Mouse (Mus musculus): ENCODE results near the gene Kcnk1.

Kcnk1 gene

DNA sequence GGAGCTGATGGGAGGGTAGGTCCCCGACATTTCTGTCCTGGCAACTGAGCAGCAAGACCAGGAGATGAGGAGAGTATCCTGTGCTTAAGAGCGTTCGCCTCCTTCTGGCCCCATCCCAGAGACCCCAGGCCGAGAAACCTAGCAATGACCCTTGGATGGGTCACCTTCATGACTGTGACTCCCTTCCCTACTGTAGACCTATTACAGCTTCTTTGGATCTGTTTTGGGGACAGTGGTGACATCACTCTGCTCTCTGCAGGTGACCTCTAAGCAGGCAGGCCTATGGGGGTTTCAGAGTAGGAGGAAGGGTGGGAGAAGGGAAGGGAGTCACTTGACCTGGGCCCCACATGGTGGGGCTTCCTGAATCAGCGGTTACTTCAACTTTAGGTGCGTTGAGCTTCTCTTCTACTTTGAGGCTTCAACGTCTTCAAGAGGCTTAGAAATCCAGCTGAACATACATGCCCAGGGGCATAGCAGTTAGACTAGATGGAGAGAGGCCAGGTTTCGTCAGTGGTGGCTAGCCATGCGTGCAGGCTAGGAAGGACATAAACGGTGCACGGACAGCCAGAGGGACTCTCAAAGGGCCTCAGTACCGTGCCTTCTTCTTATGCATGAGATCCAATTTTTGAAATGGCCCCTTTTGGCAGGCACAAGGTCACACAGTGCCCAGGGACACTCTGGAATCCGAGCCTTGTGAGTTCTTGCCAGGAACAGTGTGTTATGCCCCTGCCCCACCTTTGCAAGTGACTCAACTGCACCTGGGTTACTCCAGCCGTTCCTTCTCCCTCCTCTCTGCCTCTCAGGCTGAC lies 1.3 kb downstream of the Kcnk1 start:
- no peak for DNase-seq (ENCODE audit: extremely low read depth, low read depth)

DNA sequence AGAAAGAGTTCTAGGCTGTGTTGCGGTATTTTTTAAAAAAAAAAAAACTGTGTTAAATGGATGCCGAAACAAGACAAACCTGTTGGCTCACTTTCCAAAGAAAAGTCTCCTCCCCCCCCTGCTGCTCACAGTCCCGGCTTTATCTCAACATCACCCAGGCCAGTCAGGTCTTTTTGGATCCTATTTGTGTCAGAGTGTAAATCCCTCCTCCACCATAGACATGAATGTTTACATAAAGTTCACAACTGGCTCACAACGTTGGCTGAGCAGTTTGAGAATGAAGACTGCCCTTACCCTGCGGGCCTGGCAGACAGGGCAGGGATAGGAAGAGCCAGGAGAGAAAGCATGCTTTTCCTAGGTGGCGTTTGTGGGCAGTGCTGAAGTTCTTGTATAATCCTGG lies 2.0 kb downstream of the Kcnk1 start:
- no peak for DNase-seq (ENCODE audit: extremely low read depth, low read depth)

DNA sequence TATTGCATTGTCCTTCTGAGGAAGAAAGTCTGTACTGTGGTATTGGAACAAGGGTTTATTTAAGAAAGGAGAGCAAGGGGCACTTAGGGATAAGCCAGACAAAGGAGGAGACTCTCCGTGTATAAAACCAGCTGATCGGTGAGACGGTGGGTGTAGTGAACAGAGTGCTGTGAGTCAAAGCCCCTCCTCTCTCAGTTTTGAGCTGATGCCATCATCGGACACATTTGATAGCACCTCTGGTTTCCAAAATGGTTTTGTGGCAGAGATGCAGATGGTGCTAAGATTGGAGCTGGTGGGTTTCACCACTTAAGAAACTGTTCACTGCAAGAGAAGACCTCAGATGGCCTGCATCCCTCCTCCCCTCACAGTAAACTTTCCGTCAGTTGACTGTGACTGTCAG lies 2.6 kb downstream of the Kcnk1 start:
- DNase-seq (ENCODE audit: extremely low read depth, low read depth) = no peak

DNA sequence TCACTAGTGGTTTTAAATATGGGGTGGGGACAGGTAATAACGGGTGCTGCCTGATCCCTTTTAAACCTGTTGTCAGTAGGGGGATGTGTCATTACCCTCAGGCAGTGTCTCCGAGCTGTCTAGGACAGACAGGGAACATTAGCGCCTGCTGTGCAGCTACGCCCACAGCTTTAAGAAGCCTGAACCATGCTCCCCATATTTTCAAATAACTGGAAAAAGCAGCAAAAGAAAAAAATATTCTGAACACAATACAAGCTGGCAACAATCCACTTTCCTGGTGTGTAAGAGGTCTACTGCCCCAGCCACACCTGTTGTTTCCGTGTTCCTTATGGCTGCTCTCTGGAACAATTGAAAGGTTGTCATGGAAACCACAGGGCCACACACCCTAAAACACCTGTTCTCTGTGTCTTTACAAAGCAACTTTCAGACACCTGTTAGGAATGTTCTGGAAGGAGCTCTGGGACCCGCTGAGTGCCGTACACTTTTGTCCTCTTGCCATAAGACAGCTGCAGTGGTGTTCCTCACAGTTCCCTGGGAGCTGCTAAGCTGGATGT lies 4.9 kb downstream of the Kcnk1 start:
- no peak for DNase-seq (ENCODE audit: extremely low read depth, low read depth)

DNA sequence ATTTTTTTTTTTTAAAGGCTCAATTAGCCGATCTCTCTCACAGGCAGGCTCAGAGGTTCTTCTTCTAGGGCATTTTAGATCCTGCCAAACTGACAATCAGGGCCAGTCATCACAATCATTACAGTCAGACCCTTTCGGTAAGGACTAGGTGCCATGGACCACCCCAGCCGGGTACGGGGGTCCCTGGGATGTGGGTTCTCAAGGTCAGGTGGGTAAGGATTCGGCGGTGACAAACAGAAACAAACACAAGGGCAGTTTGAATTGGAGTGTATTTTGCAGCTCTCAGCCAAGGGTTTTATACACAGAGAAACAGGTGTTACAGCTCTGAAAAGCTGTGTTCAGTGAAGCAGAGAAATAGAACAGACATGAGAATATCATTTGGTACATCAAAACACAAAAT lies 8.6 kb downstream of the Kcnk1 start:
- no peak for DNase-seq (ENCODE audit: extremely low read depth, low read depth)

DNA sequence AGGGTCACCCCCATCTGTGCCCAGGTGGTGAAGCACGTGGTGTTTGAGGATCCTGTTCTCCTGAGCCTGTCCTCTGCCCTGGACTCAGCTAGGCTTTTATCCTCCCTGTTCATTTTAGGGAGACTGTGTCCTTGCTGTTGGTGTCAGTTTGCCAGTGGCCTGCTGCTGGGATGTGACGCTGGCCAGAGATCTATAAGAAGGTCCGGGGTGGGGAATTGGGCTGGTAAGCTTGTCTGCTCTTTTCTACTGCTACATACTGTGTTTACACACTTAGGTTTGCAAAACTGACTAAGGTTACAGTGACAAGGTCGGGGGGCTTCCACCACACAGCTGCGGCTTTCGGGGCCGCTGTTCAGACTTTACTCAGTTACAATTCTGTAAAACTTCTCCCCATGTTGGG lies 10.0 kb downstream of the Kcnk1 start:
- DNase-seq (ENCODE audit: extremely low read depth, low read depth) = no peak

DNA sequence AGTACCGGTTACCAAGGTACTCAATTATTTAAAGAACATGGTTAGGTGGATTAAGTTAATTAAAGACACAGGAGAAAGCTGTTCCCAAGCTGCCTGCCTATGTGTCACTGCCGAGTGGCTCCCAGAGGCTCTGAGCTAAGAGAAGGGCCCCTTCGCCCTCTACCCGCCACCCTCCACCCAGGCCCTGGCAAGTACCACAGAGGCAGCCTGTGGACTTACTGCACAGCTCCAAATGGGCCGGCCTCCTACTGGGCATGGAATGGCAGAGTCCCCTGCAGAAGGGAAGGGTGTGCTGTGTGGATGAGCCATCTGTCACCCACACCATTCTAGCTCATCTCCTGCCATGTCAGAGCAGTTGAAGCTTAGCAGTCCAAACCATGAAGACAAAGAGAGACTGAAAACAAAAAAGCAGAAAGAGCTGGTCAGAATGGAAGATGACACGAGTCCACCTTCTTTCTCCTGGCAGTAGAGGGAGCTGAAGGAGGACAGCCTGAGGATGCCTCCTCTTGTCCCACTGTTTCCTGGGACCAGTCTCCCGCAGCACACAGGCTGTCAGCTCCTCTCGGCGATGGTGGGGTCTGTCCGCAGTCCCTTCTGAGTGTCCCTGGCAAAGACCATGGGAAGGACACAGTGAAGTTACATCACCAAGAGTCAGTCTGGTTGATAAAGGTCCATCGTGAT lies 11.5 kb downstream of the Kcnk1 start:
- DNase-seq (ENCODE audit: extremely low read depth, low read depth) = no peak

DNA sequence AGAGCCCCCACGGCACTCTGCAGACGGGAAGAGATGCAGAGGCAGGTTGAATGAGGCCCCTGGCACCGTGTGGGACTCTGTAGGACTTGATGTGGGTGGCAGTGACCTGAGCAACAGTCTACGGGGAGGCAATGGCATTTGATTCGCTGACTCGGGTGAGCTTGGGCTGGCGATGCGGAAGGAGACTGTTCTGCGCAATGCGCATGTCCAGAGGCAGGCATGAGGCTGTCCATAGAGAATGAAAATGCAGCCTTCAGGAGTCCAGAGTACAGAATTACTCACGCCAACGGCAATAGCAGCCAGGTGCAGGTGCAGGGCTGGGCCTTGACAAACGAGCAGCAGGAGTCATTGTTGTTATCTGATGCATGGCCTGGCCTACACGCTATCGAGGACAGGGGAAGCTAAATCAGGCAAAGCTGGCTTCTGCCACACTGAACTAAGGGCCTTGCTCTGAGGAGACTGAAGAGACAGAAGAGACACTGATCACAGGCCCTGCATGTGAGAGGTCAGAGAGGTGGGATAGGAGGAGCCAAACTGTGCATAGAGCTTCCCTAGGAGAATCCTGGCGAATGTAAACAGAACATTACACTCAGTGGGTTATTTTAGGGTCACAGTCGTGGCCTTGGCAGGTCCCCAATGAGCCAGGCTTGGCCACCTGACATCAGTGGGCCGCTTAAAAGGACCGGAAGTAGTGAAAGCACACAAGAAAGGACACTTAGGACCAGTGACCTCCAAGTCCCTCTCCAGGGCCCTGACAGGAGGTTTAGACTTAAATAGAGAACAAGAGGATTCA lies 12.8 kb downstream of the Kcnk1 start:
- no peak for DNase-seq (ENCODE audit: extremely low read depth, low read depth)

DNA sequence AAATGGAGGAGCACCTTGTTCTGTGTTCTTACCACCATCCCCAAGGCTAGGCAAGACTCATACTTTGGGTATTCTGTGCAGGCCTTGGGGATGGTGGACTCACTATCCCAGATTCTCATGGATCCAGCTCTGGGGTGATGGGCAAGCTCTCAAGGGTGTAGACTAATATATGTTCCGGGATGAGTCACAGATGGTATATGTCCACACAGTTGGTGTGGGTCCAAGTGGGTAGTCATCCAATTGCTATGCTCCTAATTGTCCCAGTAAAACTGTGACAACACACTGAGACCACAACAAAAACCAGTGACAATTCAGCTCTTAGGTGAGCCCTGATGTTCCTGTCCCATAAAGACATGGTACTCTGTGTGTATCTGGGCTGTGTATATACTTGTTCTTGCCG lies 14.0 kb downstream of the Kcnk1 start:
- DNase-seq (ENCODE audit: extremely low read depth, low read depth) = no peak

DNA sequence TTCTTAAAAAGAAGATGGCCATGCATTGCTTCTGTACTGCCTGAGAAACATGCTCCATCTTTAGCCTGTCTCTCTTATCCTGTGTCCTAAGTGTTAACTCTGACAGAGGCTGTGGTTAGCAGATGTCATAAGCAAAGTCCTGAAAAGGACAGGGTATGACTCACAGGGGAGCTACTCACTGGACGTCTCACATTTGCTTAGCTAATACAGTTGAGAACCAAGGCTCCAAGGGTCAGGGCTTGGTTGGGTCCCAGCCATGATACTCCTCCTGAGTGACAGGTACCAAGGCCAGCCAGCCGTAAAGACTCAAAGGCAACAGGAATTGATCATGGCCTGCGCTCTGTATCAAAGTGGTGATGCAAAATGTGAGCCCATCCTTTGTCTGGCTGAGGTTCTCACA lies 15.9 kb downstream of the Kcnk1 start:
- DNase-seq (ENCODE audit: extremely low read depth, low read depth) = no peak

DNA sequence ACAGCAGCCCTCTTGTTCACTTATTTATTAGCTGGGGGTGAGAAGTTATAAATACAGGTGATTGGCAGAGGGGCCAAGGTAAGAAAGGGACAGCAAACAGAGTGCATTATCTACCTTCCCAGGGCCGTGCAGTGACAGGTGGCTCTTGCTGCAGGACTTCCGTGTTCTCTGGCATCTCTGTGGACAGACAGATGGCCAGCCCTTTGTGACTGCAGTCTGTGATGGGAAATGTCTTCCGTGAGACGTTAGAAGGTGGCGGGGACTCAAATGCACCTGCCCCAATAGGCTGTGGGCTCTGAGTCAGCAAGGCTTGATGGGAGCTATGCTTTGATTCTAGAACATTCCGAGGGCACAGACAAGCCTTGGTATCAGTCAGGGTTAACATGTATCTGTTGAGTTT lies 17.4 kb downstream of the Kcnk1 start:
- no peak for DNase-seq (ENCODE audit: extremely low read depth, low read depth)

DNA sequence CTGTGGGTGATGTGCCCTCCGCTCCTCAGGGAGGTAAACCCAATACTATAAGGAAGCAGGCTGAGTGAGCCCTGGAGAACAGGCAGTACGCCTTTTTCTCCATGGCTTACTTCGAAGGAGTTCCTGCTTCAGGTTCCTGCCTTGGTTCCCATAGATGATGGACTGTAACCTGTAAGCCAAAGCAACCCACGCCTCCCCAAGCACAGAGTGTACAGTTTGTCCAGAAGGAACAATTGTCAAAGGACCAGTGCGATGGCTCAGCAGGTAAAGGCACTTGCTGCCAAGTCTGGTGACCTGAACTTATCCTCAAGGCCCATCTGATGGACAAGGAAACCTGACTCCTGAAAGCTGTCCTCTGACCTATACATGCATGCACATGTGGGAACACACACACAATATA lies 18.7 kb downstream of the Kcnk1 start:
- DNase-seq (ENCODE audit: extremely low read depth, low read depth) = no peak

DNA sequence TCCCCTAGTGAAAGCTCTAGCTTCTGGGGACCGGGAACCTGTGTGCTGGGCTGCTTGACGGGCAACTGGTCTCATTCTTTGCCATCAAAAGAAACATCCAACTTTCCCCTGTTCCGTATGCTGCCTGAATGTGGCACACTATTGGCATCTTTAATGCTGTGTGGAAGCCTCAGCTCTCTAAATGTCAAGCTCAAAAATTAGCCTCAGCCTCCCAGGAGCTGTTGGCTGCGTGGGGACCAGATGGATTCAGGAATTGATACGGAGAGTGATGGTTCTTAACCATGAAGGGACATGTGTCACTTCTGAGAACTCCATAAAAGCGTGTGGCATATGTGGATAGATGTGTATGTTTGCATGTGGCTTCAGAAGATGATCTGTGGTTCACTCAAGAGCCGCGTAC lies 27.0 kb downstream of the Kcnk1 start:
- DNase-seq (ENCODE audit: extremely low read depth, low read depth) = no peak

DNA sequence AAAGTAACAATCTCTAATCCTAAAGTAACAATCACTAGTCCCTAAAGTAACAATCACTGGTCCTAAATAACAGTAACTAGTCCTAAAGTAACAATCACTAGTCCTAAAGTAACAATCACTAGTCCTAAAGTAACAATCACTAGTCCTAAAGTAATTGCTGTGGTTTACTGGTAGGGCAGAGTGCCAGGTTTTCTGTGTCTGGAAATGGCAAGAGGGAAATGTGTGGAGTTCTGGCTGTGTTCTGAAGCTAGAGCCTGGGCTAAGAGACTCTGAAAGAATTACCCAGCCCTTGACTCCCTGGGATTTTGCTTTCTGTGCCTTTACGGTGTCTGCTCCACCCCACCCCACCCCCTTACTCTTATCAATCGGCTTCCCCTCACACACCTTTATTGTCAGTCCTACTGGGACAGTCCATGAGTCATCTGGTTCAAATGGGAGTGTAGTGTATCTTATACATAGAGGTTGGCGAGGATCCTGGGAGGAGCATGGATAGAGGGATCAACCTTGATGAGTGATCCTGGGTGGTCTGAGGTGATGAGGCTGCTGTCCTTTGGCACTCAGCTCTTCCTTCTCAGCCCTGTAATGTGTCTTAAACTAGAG lies 28.8 kb downstream of the Kcnk1 start:
- no peak for DNase-seq (ENCODE audit: extremely low read depth, low read depth)

DNA sequence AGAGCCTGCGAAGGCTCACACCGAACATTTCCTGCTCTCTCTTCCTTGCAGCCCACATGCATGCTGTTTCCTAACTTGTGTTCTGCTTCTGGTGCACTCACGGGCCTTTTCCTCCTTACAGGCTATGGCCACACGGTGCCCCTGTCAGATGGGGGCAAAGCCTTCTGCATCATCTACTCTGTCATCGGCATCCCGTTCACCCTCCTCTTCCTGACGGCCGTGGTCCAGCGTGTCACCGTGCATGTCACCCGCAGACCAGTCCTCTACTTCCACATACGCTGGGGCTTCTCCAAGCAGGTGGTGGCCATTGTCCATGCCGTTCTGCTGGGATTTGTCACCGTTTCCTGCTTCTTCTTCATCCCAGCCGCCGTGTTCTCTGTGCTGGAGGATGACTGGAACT lies 29.9 kb downstream of the Kcnk1 start:
- no peak for DNase-seq (ENCODE audit: extremely low read depth, low read depth)

DNA sequence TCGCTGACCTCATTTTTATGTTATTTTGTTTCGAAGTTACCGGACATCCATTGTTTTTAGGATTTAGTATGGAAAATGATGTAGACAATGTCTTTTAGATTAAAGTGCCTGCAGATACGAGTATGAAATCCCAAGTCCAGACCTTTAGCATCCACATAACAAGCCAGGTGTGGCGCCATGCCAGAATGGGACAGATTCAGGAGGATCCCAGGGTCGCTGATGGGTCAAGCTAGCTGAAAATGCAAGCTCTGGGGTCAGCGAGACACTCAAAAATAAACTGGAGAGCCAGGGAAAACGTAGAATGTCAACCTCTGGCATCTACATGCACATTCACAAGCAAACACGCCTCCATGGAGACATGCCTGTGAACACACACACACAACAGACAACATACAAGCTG lies 31.2 kb downstream of the Kcnk1 start:
- DNase-seq (ENCODE audit: extremely low read depth, low read depth) = no peak

DNA sequence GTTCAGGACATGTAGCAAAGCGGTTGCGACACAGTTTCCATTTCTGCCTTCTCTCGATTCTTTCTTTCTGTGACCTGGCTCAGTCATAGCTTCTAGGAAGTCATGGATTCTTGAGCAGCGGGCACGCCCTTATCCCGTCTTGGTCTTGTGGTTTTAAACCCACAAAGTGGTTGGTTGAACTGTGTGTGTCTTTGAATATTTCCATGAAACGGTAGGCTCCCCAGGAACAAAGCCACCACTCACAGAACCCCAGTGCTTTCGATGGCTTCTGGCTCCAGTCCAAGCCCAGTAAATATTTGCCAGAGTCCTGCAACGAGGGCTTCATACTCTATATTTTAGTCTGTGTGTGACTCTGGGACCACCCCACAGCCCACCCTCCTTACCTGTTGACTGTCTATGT lies 31.6 kb downstream of the Kcnk1 start:
- no peak for DNase-seq (ENCODE audit: extremely low read depth, low read depth)

DNA sequence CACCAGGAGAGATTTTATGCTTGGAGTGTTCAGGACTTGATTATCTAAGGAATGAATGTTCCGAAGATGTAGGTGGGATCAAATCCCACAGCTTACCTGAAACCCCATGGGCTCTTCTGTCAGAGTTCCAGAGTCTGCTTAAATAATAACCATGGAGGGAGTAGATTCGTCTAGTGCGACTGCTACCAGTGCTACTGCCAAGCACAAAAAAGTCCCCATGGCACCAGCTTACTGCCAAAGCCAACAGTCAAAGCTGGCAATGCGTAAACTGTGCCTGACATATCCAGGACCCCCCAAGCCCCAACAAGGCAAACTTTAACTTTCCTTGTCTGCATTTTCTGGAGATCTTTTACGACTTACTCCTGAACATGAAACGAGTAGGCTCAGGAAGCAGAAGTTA lies 32.5 kb downstream of the Kcnk1 start:
- no peak for DNase-seq (ENCODE audit: extremely low read depth, low read depth)

DNA sequence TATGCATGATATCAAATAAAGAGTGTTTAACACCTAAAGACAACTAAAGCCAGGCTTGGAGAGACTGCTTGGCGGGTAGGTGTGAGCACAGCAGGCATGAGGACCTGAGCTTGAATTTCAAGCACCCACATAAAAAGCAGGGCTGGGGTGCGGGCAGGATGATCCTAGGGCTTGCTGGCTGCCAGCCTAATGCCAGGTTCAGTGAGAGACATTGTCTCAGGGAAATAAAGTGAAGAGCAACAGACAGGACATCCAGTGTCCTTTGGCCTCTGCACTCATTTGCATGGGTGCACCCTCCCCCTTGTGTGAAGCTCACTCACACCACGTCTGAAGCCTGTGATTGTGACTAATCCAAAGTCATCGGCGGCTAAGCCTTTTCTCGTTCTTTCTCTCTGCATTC lies 34.0 kb downstream of the Kcnk1 start:
- no peak for DNase-seq (ENCODE audit: extremely low read depth, low read depth)

DNA sequence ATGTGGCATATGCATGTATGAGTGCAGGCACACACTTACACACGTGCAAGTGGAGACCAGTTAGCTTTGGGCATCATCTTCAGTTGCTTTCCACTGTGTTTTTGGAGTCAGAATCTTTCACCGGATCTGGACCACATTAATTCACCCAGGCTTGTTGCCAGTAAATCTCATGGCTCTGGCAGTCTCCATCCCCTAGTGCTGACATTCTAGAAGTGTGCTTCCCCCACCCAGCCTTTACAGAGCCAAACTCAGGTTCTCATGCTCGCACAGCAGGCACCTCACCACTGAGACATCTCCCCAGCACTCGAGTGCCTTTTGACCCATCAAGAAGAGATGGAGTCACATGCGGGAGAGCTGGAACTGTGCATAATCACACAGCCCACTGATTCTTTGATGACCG lies 37.8 kb downstream of the Kcnk1 start:
- DNase-seq (ENCODE audit: extremely low read depth, low read depth) = no peak

DNA sequence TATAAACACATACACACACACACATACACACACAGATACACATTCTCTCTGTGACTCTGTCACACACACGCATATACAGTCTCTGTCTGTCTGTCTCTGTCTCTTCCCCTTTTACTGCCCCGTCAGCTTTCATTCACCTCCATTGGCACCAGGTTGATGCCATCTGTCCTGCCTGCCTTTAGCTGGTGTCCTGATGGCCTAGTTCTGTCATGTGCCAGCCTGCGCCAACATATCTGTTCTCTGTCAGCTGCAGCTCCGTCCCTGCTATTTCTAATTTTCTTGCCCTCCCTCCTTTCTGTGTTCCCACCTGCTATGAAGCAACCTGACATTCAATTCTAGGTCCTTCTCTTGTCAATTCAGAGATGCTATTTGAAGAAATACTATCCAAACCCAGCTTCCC lies 40.1 kb downstream of the Kcnk1 start:
- no peak for DNase-seq (ENCODE audit: extremely low read depth, low read depth)

DNA sequence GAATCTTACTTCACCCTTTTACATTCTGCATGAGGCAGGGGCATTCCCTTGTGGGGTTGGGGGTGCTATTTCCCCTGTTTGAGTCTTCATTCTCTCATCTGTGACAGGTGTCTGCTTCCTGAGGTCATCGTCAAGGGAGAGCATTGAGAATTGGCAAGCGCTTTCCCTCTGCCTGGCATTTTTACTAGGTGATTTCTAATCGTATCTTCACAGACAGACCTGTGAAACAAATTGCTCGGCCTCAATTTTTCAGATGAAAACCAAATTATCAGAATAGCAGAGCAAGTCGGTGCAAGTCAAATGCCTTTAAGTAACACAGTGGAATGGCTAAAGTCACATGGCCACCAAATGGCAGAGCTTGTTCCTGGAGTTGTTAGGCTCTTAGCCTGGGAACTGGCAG lies 41.4 kb downstream of the Kcnk1 start:
- no peak for DNase-seq (ENCODE audit: extremely low read depth, low read depth)

Data from MEL-GATA-1-ER (cell line).